8 mouse cellular contexts compared by ENCODE assay signal in genomic region chr7:111182319-111182718, GRCm38 (mm10).
DNase-seq lines count a peak whose midpoint lies in the region.

No protein-coding gene starts in this region.

- DNase-seq in gastrocnemius, adult 18-20 months (ENCODE audit: low spot score) = peak; percentile 72
- no peak for DNase-seq in gastrocnemius, adult 8-10 months (ENCODE audit: low spot score in 2 of 2)
- DNase-seq in Muller cell, postnatal 12 days (ENCODE audit: inconsistent ontology term) = peak; percentile 29
- DNase-seq in embryo, embryonic 10 days (ENCODE audit: low spot score) = peak; percentile 82
- DNase-seq in heart, embryonic 10.5 days (ENCODE audit: low spot score) = peak; percentile 88
- peak; percentile 77 to 81 for DNase-seq in kidney, postnatal 4 days
- peak; percentile 70 for DNase-seq in lung, postnatal 14 days
- peak; percentile 78 to 84 for DNase-seq in right cerebral cortex, postnatal 10 days (ENCODE audit: low spot score in 2 of 2)

- no peak overlapping the region for H3K27ac ChIP-seq in heart, embryonic 10.5 days

- WGBS in heart, embryonic 10.5 days = 44% methylated on average over 3 of the region's 3 CpGs

- no peaks in the 10 kb centered on the region for H3K27me3 ChIP-seq in heart, embryonic 10.5 days (ENCODE audit: insufficient read depth, poor library complexity, severe bottlenecking)

- H3K9me3 ChIP-seq in heart, embryonic 10.5 days = no peaks in the 10 kb centered on the region

- H3K4me3 ChIP-seq in heart, embryonic 10.5 days = no peak overlapping the region

- no peaks in the 10 kb centered on the region for H3K36me3 ChIP-seq in heart, embryonic 10.5 days

- H3K4me1 ChIP-seq in heart, embryonic 10.5 days = peaks cover 35% of the 10 kb centered on the region

Comparison
In these comparisons a context has a peak if more than half of its experiments do, and no peak if none do; other contexts are left out.
1. DNase-seq: peak in gastrocnemius, adult 18-20 months (single experiment), Muller cell, postnatal 12 days (single experiment), embryo, embryonic 10 days (single experiment), heart, embryonic 10.5 days (single experiment), kidney, postnatal 4 days (2 of 2), lung, postnatal 14 days (single experiment) and right cerebral cortex, postnatal 10 days (2 of 2); none in gastrocnemius, adult 8-10 months (0 of 2).